Mouse (Mus musculus): ENCODE results near the gene Tet1. TPM values are rescaled to one million over a fixed set of nuclear protein-coding genes. Genes with fewer than 3 reads are reported as not detected.
A peak's percentile ranks its signal among the peaks of the same experiment; 100 is the strongest.

The Tet1 gene
- polyA plus RNA-seq, 1 experiment from 2014 or later = 27.7 TPM

DNA sequence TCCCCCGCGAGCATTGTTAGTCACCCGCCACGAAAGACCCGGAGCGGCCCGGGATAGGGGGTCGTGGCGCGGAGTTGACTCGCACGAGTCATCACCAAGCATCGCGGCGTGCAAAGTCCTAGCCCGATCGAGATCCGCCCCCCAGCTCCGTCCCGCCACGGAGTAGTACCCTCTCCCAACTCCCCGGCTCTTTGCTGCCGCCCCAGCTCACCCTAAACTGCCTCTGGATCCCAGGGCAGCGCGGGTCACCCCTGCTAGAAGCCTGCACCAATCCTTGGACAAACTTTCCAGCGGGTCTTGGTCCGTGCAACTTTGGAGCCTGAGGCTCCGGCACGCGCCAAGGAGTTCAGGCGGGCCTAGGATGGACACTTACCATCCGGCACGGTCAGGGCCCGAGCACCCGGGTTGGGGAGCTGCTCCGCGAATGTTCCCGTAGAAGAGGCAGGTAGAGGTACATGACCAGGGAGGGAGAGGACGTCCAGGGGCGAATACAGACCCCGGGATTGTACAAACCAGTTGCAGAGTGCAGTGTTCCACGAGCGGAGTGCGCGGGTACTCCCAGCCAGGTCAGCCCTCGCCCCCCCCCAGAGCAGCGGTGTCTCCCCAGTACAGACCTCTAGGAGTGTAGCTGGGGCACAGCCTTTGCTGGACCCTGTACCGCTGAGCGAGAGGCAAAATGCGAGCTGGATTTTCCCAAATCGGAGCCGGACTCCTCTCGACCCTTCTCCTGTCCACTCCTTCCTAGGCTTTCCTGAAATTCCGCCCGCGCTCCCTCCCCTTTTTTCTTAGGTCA, 21.8 kb downstream of the Tet1 start:
- WGBS = under 1% methylated on average over 56 of the region's 56 CpGs

DNA sequence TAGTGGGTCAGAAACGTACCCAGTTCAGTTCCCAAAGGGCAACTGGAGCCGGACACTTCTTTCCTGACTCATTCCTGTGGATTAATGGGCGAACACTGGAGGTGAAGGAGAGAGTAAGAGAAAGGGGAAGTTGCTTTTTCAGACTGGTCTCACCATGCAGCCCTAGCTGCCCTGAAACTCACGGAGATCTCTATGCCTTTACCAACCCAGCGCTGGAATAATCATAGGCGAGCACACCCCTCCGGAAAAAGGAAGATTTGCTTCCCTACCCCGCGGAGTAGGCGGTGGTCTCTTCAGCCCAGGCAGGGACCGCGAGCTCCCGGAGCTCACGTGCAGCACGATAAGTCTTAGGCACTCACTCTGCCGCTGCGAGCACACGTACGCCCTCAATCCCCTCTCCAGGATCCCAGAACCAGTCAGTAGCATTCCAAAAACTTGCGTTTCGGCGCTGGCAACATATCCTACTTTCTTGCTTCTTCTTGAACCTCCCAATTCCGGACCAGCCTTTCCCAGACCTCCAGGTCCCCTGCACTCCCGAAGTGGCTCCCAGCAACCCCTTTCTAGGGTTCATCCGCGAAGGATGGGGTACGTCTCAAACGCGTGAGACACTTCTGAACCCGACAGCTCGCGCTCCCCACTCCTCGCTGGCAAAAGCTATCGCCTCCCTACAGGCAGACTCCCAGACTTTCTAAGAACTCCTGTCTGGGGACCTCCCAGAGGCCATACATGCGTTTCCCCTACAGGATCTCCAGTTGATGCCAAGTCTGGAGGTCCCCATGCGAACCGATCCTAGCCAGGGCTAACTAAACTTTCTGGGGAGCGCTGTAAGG, 22.6 kb downstream of the Tet1 start:
- Histone ChIP-seq H3K4me1 (peaks cover 10% of the 10 kb centered on the region; the same call in 1 of the 2 replicates), H3K27ac (peak overlapping the region; percentile 49), H3K27me3 (no peaks in the 10 kb centered on the region), H3K36me3 (no peaks in the 10 kb centered on the region), H3K9ac (peak overlapping the region; percentile 56), H3K9me3 (no peaks in the 10 kb centered on the region), H3K4me2 (peak overlapping the region; percentile 93), H3K4me3 (peak overlapping the region; percentile 66)
- ATAC-seq (ENCODE audit: borderline replicate concordance, extremely low read depth, low FRiP score, low TSS enrichment) = peak; percentile 75
- under 1% methylated on average over 38 of the region's 38 CpGs for WGBS

More for the DNA sequence above, 21.8 kb downstream of the Tet1 start:
- Histone ChIP-seq H3K27me3 (no peaks in the 10 kb centered on the region), H3K9ac (peak overlapping the region; percentile 56), H3K4me1 (peaks cover 10% of the 10 kb centered on the region; the same call in 1 of the 2 replicates), H3K9me3 (no peaks in the 10 kb centered on the region), H3K4me3 (peak overlapping the region; percentile 66), H3K4me2 (peak overlapping the region; percentile 93), H3K36me3 (no peaks in the 10 kb centered on the region), H3K27ac (peak overlapping the region; percentile 49)
- ATAC-seq (ENCODE audit: borderline replicate concordance, extremely low read depth, low FRiP score, low TSS enrichment) = peak; percentile 88

DNA sequence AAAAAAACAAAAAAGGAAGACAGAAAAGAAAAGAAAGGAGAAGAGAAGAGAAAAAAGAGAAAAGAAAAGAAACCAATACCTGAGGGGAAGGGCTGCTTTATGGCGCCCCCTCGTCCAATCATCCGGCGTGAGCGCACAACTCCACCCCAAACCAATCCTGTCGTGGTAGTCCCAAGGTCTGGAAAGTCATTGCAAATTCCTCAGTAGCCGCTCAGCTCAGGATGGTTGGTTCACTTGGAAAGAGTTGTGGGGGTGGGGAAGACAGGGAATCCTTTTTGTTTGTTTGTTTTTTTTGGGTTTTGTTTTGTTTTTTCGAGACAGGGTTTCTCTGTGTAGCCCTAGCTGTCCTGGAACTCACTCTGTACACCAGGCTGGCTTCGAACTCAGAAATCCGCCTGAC, 23.3 kb downstream of the Tet1 start:
- H3K36me3 ChIP-seq = no peaks in the 10 kb centered on the region
- 29% methylated on average over 10 of the region's 10 CpGs for WGBS
- peaks cover 10% of the 10 kb centered on the region; the same call in 1 of the 2 replicates for H3K4me1 ChIP-seq
- H3K4me3 ChIP-seq = peak overlapping the region; percentile 66
- ATAC-seq (ENCODE audit: borderline replicate concordance, extremely low read depth, low FRiP score, low TSS enrichment) = no peak
- H3K27ac ChIP-seq = no peak overlapping the region
- peak overlapping the region; percentile 93 for H3K4me2 ChIP-seq
- H3K9ac ChIP-seq = no peak overlapping the region
- no peaks in the 10 kb centered on the region for H3K27me3 ChIP-seq
- no peaks in the 10 kb centered on the region for H3K9me3 ChIP-seq

DNA sequence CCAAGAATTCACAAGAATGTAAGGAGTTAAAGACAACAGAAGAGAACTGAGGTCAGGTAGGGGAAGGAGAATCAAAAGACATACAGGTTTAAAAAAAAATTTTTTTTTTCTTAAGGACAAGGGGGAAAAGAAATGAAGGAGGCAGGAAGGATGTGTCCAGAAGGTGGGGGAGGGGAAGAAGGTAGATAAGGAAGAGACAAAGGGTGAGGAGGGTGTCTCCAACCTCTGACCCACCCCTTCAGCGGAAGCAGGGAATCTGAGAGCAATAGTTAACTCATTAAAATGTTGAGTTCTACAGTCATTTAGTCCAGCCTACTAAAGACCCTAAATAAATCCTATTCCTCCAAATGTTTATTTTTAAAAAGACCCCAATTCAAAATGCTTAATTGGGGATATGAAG, 24.3 kb downstream of the Tet1 start:
- H3K9me3 ChIP-seq = no peaks in the 10 kb centered on the region
- H3K4me3 ChIP-seq = no peak overlapping the region
- ATAC-seq (ENCODE audit: borderline replicate concordance, extremely low read depth, low FRiP score, low TSS enrichment) = no peak
- H3K9ac ChIP-seq = no peak overlapping the region
- no peaks in the 10 kb centered on the region for H3K27me3 ChIP-seq
- peaks cover 3% of the 10 kb centered on the region for H3K36me3 ChIP-seq
- 69% methylated on average over 1 of the region's 1 CpGs for WGBS
- no peak overlapping the region for H3K4me2 ChIP-seq
- H3K4me1 ChIP-seq = peaks cover 10% of the 10 kb centered on the region; the same call in 1 of the 2 replicates
- H3K27ac ChIP-seq = no peak overlapping the region

DNA sequence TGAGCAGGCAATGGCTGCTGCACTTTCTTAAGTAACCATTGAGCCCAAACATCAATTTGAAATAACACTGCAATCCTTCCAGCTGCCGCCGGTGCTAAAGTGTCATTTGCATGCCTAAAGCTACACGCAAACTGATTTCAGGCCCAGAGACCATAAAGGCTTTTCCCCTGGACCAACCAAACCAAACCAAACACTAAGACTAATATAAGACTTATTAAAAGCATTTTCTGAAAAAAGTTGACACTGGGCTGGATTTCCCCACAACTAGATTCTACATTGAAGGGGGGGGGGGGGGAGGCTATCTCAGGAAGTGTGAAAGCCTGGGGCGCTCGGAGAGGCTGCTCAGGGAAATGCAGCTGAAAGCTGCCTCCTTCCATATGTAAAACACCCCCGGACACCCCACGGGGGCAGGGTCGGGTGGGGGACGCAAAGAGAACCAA, 24.8 kb downstream of the Tet1 start:
- H3K4me1 ChIP-seq = peaks cover 10% of the 10 kb centered on the region; the same call in 1 of the 2 replicates
- no peak for ATAC-seq (ENCODE audit: borderline replicate concordance, extremely low read depth, low FRiP score, low TSS enrichment)
- no peaks in the 10 kb centered on the region for H3K27me3 ChIP-seq
- H3K9me3 ChIP-seq = no peaks in the 10 kb centered on the region
- H3K4me2 ChIP-seq = no peak overlapping the region
- H3K36me3 ChIP-seq = peaks cover 7% of the 10 kb centered on the region
- no peak overlapping the region for H3K9ac ChIP-seq
- 12% methylated on average over 9 of the region's 9 CpGs for WGBS
- no peak overlapping the region for H3K27ac ChIP-seq
- no peak overlapping the region for H3K4me3 ChIP-seq

DNA sequence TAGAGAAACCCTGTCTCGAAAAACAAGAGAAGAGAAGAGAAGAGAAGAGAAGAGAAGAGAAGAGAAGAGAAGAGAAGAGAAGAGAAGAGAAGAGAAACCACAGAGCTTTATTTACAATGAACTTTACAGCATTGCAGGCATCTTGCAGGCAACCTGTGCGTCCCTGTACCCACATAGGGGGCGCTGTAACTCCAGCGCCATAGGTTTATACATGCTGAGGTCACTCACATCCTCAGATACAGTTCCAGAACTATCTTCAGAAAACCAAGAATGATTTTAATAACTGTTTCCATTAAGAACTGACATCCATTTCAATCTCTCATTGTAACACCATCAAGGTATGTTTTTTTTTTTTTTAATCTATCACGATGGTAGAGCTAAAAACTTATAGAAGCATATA, 27.6 kb downstream of the Tet1 start:
- Histone ChIP-seq H3K27me3 (no peaks in the 10 kb centered on the region), H3K4me1 (peaks cover 6% of the 10 kb centered on the region; the same call in 1 of the 2 replicates), H3K9me3 (no peaks in the 10 kb centered on the region), H3K36me3 (peaks cover 17% of the 10 kb centered on the region), H3K4me3 (no peak overlapping the region), H3K27ac (no peak overlapping the region), H3K9ac (no peak overlapping the region), H3K4me2 (no peak overlapping the region)
- 49% methylated on average over 5 of the region's 5 CpGs for WGBS
- ATAC-seq (ENCODE audit: borderline replicate concordance, extremely low read depth, low FRiP score, low TSS enrichment) = no peak

DNA sequence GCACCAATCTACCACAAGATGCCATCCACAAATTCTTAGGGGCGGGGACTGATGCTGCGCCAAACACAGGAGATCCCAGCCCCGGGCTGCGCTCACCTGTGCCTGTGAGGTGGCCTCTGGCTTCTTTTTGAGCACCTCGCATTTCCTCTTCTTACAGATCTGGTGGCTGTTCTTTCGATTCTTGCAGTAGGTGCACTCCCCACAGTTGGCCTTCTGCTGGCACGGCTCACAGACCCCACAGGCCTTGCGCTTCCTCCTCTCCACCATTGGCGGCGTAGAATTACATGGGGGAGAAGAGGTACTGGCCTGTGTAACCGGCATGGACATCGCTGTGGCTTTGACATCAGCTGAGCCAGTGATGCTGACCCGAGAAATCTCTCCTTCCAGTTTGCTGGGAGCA, 30.7 kb downstream of the Tet1 start:
- no peak overlapping the region for H3K9ac ChIP-seq
- H3K4me2 ChIP-seq = no peak overlapping the region
- H3K27ac ChIP-seq = no peak overlapping the region
- WGBS = 84% methylated on average over 13 of the region's 13 CpGs
- no peak overlapping the region for H3K4me3 ChIP-seq
- H3K9me3 ChIP-seq = no peaks in the 10 kb centered on the region
- ATAC-seq (ENCODE audit: borderline replicate concordance, extremely low read depth, low FRiP score, low TSS enrichment) = no peak
- H3K36me3 ChIP-seq = peaks cover 17% of the 10 kb centered on the region
- no peaks in the 10 kb centered on the region for H3K4me1 ChIP-seq
- H3K27me3 ChIP-seq = no peaks in the 10 kb centered on the region

DNA sequence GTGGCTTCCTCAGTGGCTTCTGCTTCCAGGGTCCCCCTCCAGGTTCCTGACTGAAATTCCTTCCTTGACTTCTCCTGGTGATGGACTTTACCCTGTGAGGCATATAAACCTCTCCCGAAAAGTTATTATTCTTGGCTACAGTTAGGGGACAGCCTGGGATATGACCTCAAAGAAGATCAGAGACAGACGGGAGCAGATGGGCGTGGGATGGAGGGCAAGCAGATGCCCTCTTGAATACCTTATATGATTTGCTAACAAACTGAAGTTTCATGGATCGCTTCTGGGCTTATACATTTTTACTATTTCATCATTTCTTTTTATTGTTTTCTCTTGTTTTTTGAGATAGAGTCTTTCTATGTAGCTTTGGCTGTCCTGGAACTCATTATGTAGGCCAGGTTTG, 33.2 kb downstream of the Tet1 start:
- H3K27me3 ChIP-seq = no peaks in the 10 kb centered on the region
- H3K4me2 ChIP-seq = no peak overlapping the region
- H3K4me3 ChIP-seq = no peak overlapping the region
- H3K4me1 ChIP-seq = no peaks in the 10 kb centered on the region
- H3K9ac ChIP-seq = no peak overlapping the region
- no peak overlapping the region for H3K27ac ChIP-seq
- 86% methylated on average over 4 of the region's 4 CpGs for WGBS
- peaks cover 17% of the 10 kb centered on the region for H3K36me3 ChIP-seq
- ATAC-seq (ENCODE audit: borderline replicate concordance, extremely low read depth, low FRiP score, low TSS enrichment) = no peak
- no peaks in the 10 kb centered on the region for H3K9me3 ChIP-seq

DNA sequence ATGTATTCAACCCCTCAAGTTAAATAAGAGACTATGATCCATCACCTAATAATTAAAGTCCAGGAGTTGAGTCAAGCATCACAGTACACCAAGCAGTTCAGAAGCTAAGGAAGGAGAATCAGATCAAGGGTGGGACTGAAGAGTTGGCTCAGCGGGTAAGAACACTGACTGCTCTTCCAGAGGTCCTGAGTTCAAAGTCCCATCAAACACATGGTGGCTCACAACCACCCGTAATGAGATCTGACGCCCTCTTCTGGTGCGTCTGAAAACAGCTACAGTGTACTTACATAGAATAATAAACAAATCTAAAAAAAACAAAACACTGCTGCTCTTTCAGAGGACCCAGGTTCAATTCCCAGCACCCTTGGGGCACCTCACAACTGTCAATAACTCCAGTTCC, 34.0 kb downstream of the Tet1 start:
- ATAC-seq (ENCODE audit: borderline replicate concordance, extremely low read depth, low FRiP score, low TSS enrichment) = no peak
- 73% methylated on average over 4 of the region's 4 CpGs for WGBS
- no peaks in the 10 kb centered on the region for H3K9me3 ChIP-seq

DNA sequence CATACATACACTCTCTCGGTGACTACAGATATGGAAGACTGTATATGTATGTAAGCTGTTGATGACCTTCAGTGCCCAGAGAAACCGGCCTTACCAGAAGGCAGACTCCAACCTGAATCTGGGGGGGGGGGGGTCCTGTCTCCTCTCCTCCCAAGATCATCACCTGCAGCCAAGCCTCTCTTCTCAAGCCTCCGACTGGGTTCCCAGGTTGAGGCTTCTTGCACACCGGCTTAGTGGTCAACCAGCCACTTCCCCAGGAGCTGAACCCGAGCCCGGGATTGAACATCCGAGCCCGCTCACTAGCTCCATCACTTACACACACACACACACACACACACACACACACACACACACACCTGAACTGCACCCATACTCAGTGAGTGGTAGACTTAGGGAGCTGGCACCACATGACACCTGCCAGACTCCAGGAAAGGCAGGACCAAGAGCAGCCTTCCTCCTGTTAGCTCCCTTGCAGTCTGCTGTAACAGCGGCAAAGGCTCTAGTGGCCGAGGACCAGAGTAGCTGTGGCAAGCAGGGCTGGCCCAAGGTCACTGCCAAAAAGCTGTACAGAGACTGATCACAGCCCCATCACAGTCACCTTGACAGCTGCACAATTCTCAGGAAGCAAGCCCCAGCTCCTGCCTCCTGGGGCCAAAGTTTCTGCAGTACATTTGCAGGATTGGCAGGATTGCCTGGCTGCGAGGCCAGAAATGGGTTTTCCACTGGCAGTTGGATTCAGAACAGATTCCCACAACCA, 42.6 kb downstream of the Tet1 start:
- WGBS = 27% methylated on average over 11 of the region's 11 CpGs
- no peak for ATAC-seq (ENCODE audit: borderline replicate concordance, extremely low read depth, low FRiP score, low TSS enrichment)
- peak overlapping the region; percentile 89; the same call in 1 of the 2 replicates for H3K27ac ChIP-seq

More for the DNA sequence above, 34.0 kb downstream of the Tet1 start:
- H3K36me3 ChIP-seq = peaks cover 17% of the 10 kb centered on the region
- H3K9ac ChIP-seq = no peak overlapping the region
- no peaks in the 10 kb centered on the region for H3K27me3 ChIP-seq
- no peak overlapping the region for H3K4me2 ChIP-seq
- H3K4me1 ChIP-seq = no peaks in the 10 kb centered on the region
- no peak overlapping the region for H3K27ac ChIP-seq
- no peak overlapping the region for H3K4me3 ChIP-seq

More for the DNA sequence above, 42.6 kb downstream of the Tet1 start:
- H3K4me3 ChIP-seq = peak overlapping the region; percentile 50
- H3K9me3 ChIP-seq = no peaks in the 10 kb centered on the region
- peak overlapping the region; percentile 75 for H3K4me2 ChIP-seq
- H3K4me1 ChIP-seq = peaks cover 24% of the 10 kb centered on the region
- peaks cover 3% of the 10 kb centered on the region; the same call in 1 of the 2 replicates for H3K36me3 ChIP-seq
- peak overlapping the region; percentile 48; the same call in 1 of the 2 replicates for H3K9ac ChIP-seq
- H3K27me3 ChIP-seq = no peaks in the 10 kb centered on the region
